Mouse (Mus musculus) cerebellum, postnatal 10 days (tissue): Measurements from ENCODE around the gene Chmp6.

ENCODE experiments used
- DNase-seq, 2 experiments: peaks; one replicate each; pipeline ENCODE4 v3.0.0; 2021; ENCODE audit warnings: mixed read lengths in 2 of 2

The Chmp6 gene

GRCm38 (mm10) chr11:119913291-119913934, at the start of gene Chmp6:
TSS of gene Chmp6 (plus strand) at chr11:119913441.
- DNase-seq: peak; percentile 95

GRCm38 (mm10) chr11:119866837-119867236, 46.4 kb upstream of the Chmp6 start:
- DNase-seq: no peak

- DNase-seq: no peak
Observed at GRCm38 (mm10) chr11:119868138-119868537, 45.1 kb upstream of the Chmp6 start.

GRCm38 (mm10) chr11:119868556-119868955, 44.7 kb upstream of the Chmp6 start:
- DNase-seq: no peak

- no peak for DNase-seq
Observed at GRCm38 (mm10) chr11:119871141-119871540, 42.1 kb upstream of the Chmp6 start.

GRCm38 (mm10) chr11:119873643-119874042, 39.6 kb upstream of the Chmp6 start:
- DNase-seq: no peak

GRCm38 (mm10) chr11:119874841-119875240, 38.4 kb upstream of the Chmp6 start:
- no peak for DNase-seq

- no peak for DNase-seq
Observed at GRCm38 (mm10) chr11:119875685-119876084, 37.6 kb upstream of the Chmp6 start.

- DNase-seq: no peak
Observed at GRCm38 (mm10) chr11:119877124-119877523, 36.1 kb upstream of the Chmp6 start.

GRCm38 (mm10) chr11:119879573-119879972, 33.7 kb upstream of the Chmp6 start:
- no peak for DNase-seq

GRCm38 (mm10) chr11:119883646-119884045, 29.6 kb upstream of the Chmp6 start:
- DNase-seq: no peak

GRCm38 (mm10) chr11:119889966-119890365, 23.3 kb upstream of the Chmp6 start:
- DNase-seq: no peak

GRCm38 (mm10) chr11:119891601-119892215, 21.5 kb upstream of the Chmp6 start:
- DNase-seq: peak; percentile 62 to 68

- peak; percentile 37 to 44 for DNase-seq
Observed at GRCm38 (mm10) chr11:119893667-119894236, 19.5 kb upstream of the Chmp6 start.

GRCm38 (mm10) chr11:119894634-119895033, 18.6 kb upstream of the Chmp6 start:
- no peak for DNase-seq

GRCm38 (mm10) chr11:119897041-119897440, 16.2 kb upstream of the Chmp6 start:
- DNase-seq: no peak

- no peak for DNase-seq
Observed at GRCm38 (mm10) chr11:119898976-119899375, 14.3 kb upstream of the Chmp6 start.

- DNase-seq: no peak
Observed at GRCm38 (mm10) chr11:119901174-119901573, 12.1 kb upstream of the Chmp6 start.

GRCm38 (mm10) chr11:119902891-119903290, 10.3 kb upstream of the Chmp6 start:
- DNase-seq: no peak

GRCm38 (mm10) chr11:119904621-119905286, 8.5 kb upstream of the Chmp6 start:
- peak; percentile 88 to 90 for DNase-seq

GRCm38 (mm10) chr11:119905794-119906193, 7.4 kb upstream of the Chmp6 start:
- peak; percentile 84 to 87 for DNase-seq

- peak in 1 of 2 experiments; percentile 47 for DNase-seq
Observed at GRCm38 (mm10) chr11:119907006-119907650, 6.1 kb upstream of the Chmp6 start.

GRCm38 (mm10) chr11:119907711-119908110, 5.5 kb upstream of the Chmp6 start:
- DNase-seq: peak; percentile 73 to 76
